ENCODE assay signal across 19 mouse cellular contexts in the genomic region with DNA sequence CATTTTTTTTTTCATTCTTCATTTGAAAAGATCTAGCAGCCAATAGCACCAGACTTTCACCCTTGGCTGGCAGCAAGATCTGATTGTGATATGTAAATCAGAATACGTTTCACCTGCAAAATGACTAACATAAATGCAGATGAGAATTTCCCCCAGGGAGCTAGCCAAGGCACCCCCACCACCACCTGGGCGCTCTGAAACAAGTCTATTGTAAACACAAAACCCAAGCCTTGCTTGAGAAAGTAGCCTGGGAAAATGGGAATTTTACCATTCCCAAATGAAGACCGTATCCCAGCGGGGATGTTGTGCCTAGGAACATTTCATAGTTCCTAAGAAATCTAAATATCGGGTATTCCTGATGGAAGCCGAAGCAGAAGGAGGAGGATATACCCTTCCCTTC.
DNase-seq lines count a peak whose midpoint lies in the region; ATAC-seq and TF ChIP-seq lines count a peak whose summit lies in the region.
"Had no signal": no experiment of that assay in that cellular context is flagged by ENCODE, and none has a peak within 500 bp of the region (broad histone marks: within the 10 kb centered on the region; RNA-seq: fewer than 3 reads in every experiment).

No protein-coding gene starts in this region.

- H3K9ac ChIP-seq in heart, embryonic 14.5 days (ENCODE audit: low read length), result no peak overlapping the region
- H3K9ac ChIP-seq in kidney, postnatal 0 days (ENCODE audit: low read depth, low read length), result no peak overlapping the region
- no peak overlapping the region for H3K9ac ChIP-seq in forebrain, embryonic 13.5 days
- H3K9ac ChIP-seq in stomach, embryonic 15.5 days, result no peak overlapping the region

- no peak for ATAC-seq in heart, embryonic 14.5 days (ENCODE audit: insufficient number of reproducible peaks, insufficient read depth, low FRiP score, low read depth)
- ATAC-seq in kidney, postnatal 0 days (replicated peaks; ENCODE audit: low FRiP score, low read depth), result no peak
- ATAC-seq in forebrain, embryonic 13.5 days, result no peak
- ATAC-seq in stomach, embryonic 15.5 days (ENCODE audit: insufficient read depth, low FRiP score, low read depth), result no peak
- ATAC-seq: activated CD4-positive, CD25-positive, alpha-beta regulatory T cell, adult 4 months; Patski had no signal

- H3K4me3 ChIP-seq in heart, embryonic 14.5 days (ENCODE audit: control insufficient read depth in 1 of 2, insufficient read depth in 1 of 2, low read depth in 1 of 2, low read length in 2 of 2), result no peak overlapping the region
- H3K4me3 ChIP-seq in kidney, postnatal 0 days (replicated peaks; ENCODE audit: low read depth, low read length), result no peak overlapping the region
- H3K4me3 ChIP-seq in forebrain, embryonic 13.5 days, result no peak overlapping the region
- no peak overlapping the region for H3K4me3 ChIP-seq in stomach, embryonic 15.5 days (replicated peaks)
- H3K4me3 ChIP-seq: heart, adult 2 months had no signal

- H3K9me3 ChIP-seq in heart, embryonic 14.5 days (ENCODE audit: control insufficient read depth, low read length), result no peaks in the 10 kb centered on the region
- no peaks in the 10 kb centered on the region for H3K9me3 ChIP-seq in kidney, postnatal 0 days (replicated peaks; ENCODE audit: low read length)
- H3K9me3 ChIP-seq in forebrain, embryonic 13.5 days (replicated peaks), result no peaks in the 10 kb centered on the region
- H3K9me3 ChIP-seq in stomach, embryonic 15.5 days, result no peaks in the 10 kb centered on the region

- H3K27me3 ChIP-seq in heart, embryonic 14.5 days (ENCODE audit: control insufficient read depth, insufficient read depth, low read length), result no peaks in the 10 kb centered on the region
- H3K27me3 ChIP-seq in kidney, postnatal 0 days (ENCODE audit: insufficient read depth, low read length), result no peaks in the 10 kb centered on the region
- peaks cover 9% of the 10 kb centered on the region for H3K27me3 ChIP-seq in forebrain, embryonic 13.5 days
- H3K27me3 ChIP-seq in stomach, embryonic 15.5 days (replicated peaks), result no peaks in the 10 kb centered on the region
- H3K27me3 ChIP-seq: Patski had no signal

- H3K4me2 ChIP-seq in heart, embryonic 14.5 days (ENCODE audit: low read length), result peak overlapping the region; percentile 4; the same call in 1 of the 2 replicates
- 0 out of 2 replicates have a peak overlapping the region, but pooled peaks have one; percentile 17 for H3K4me2 ChIP-seq in kidney, postnatal 0 days (ENCODE audit: low read length)
- H3K4me2 ChIP-seq in forebrain, embryonic 13.5 days, result peak overlapping the region; percentile 19
- 0 out of 2 replicates have a peak overlapping the region, but pooled peaks have one; percentile 13 for H3K4me2 ChIP-seq in stomach, embryonic 15.5 days

- no peak for DNase-seq in heart, adult 18-20 months
- DNase-seq in kidney, postnatal 0 days (ENCODE audit: low spot score), result no peak
- no peak for DNase-seq in kidney, adult 18-20 months
- no peak for DNase-seq in urinary bladder, adult 2 months (ENCODE audit: low spot score)
- no peak for DNase-seq in adrenal gland, postnatal 14 days
- DNase-seq: adrenal gland, postnatal 36 days; B cell, adult 2 months; cerebellum, adult 8-10 months; gastrocnemius, postnatal 10 days; heart, adult 2 months; kidney, adult 9 months; left cerebral cortex, postnatal 4 days; lung, adult 18-20 months; thymus, adult 2 months had no signal

- H3K4me1 ChIP-seq in heart, embryonic 14.5 days (ENCODE audit: control insufficient read depth in 2 of 2, insufficient read depth in 2 of 2, low read length in 2 of 2), result peaks cover 17 to 38% of the 10 kb centered on the region in 2 experiments
- H3K4me1 ChIP-seq in kidney, postnatal 0 days (replicated peaks; ENCODE audit: insufficient read depth, low read length), result no peaks in the 10 kb centered on the region
- peaks cover 32% of the 10 kb centered on the region for H3K4me1 ChIP-seq in forebrain, embryonic 13.5 days
- peaks cover 23% of the 10 kb centered on the region; the same call in 1 of the 2 replicates for H3K4me1 ChIP-seq in stomach, embryonic 15.5 days

- no peak overlapping the region for H3K27ac ChIP-seq in heart, embryonic 14.5 days (replicated peaks in 1 of 2; ENCODE audit: control insufficient read depth in 1 of 2, insufficient read depth in 1 of 2, low read depth in 2 of 2, low read length in 2 of 2)
- H3K27ac ChIP-seq in kidney, postnatal 0 days, result no peak overlapping the region
- H3K27ac ChIP-seq in forebrain, embryonic 13.5 days, result no peak overlapping the region
- no peak overlapping the region for H3K27ac ChIP-seq in stomach, embryonic 15.5 days
- H3K27ac ChIP-seq: heart, adult 2 months had no signal

- no peak for TF ChIP-seq CTCF in kidney, postnatal 0 days (IDR thresholded peaks at IDR 0.05; ENCODE audit: low read depth)

- H3K36me3 ChIP-seq in heart, embryonic 14.5 days (ENCODE audit: control insufficient read depth, insufficient read depth, low read length), result no peaks in the 10 kb centered on the region
- H3K36me3 ChIP-seq in kidney, postnatal 0 days (ENCODE audit: insufficient read depth, low read length), result no peaks in the 10 kb centered on the region
- H3K36me3 ChIP-seq in forebrain, embryonic 13.5 days (ENCODE audit: poor library complexity, severe bottlenecking), result no peaks in the 10 kb centered on the region
- no peaks in the 10 kb centered on the region for H3K36me3 ChIP-seq in stomach, embryonic 15.5 days

- WGBS in heart, embryonic 14.5 days, result 60% methylated on average over 6 of the region's 6 CpGs
- WGBS in kidney, postnatal 0 days, result 64% methylated on average over 6 of the region's 6 CpGs
- WGBS in forebrain, embryonic 13.5 days, result 6% methylated on average over 6 of the region's 6 CpGs
- WGBS in stomach, embryonic 15.5 days, result 58% methylated on average over 6 of the region's 6 CpGs
